Mouse (Mus musculus): ENCODE data around the gene Mapk11. TPM values are rescaled to one million over a fixed set of nuclear protein-coding genes. Genes with fewer than 3 reads are reported as not detected.

The Mapk11 gene
- polyA plus RNA-seq, 1 experiment from 2014 or later: 46.8 TPM

- Histone ChIP-seq H3K9ac (replicated peaks; ENCODE audit: low read depth, low read length) (no peak overlapping the region), H3K27ac (ENCODE audit: low read length) (peak overlapping the region; percentile 6; the same call in 1 of the 2 replicates), H3K4me3 (replicated peaks; ENCODE audit: low read length) (no peak overlapping the region), H3K4me2 (ENCODE audit: low read length) (no peak overlapping the region), H3K4me1 (replicated peaks; ENCODE audit: control insufficient read depth, insufficient read depth, low read length) (peaks cover 84% of the 10 kb centered on the region), H3K36me3 (ENCODE audit: control insufficient read depth, insufficient read depth) (no peaks in the 10 kb centered on the region), H3K27me3 (replicated peaks; ENCODE audit: control insufficient read depth, insufficient read depth, low read length) (no peaks in the 10 kb centered on the region), H3K9me3 (ENCODE audit: control insufficient read depth, low read length) (no peaks in the 10 kb centered on the region)
- WGBS: 50% methylated on average over 13 of the region's 13 CpGs
- no peak for ATAC-seq
Measured at GRCm38 (mm10) chr15:89175411-89176155, 26.2 kb upstream of the Mapk11 start.

- 33% methylated on average over 11 of the region's 11 CpGs for WGBS
- H3K27ac ChIP-seq (ENCODE audit: low read length): peak overlapping the region; percentile 46; the same call in 1 of the 2 replicates
Measured at GRCm38 (mm10) chr15:89174889-89175339, 25.5 kb upstream of the Mapk11 start.

DNA sequence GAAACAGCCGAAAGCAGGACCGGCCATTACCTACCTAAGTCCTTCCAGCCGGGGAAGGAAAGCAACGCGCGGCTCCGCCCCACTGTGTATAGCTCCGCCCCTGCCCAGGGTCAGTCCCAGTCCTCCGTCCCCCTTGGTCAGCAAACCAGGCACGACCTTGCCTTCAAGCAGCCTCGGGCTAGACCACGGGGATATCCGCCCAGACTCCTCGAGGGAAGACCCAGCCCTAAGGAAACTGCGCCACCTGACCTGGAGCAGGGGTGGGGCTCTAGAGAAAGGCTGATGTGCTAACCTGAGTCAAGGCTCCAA is 24.4 kb upstream of the Mapk11 start:
- ATAC-seq: 0 out of 2 replicates have a peak, but pooled peaks have one; percentile 9
- H3K9me3 ChIP-seq (ENCODE audit: control insufficient read depth, low read length): no peaks in the 10 kb centered on the region
- H3K9ac ChIP-seq (replicated peaks; ENCODE audit: low read depth, low read length): peak overlapping the region; percentile 87
- H3K4me3 ChIP-seq (replicated peaks; ENCODE audit: low read length): peak overlapping the region; percentile 61
- no peaks in the 10 kb centered on the region for H3K27me3 ChIP-seq (replicated peaks; ENCODE audit: control insufficient read depth, insufficient read depth, low read length)
- peak overlapping the region; percentile 98 for H3K4me2 ChIP-seq (ENCODE audit: low read length)
- H3K36me3 ChIP-seq (ENCODE audit: control insufficient read depth, insufficient read depth): no peaks in the 10 kb centered on the region
- H3K4me1 ChIP-seq (replicated peaks; ENCODE audit: control insufficient read depth, insufficient read depth, low read length): peaks cover 94% of the 10 kb centered on the region
- 4% methylated on average over 15 of the region's 15 CpGs for WGBS
- no peak overlapping the region for H3K27ac ChIP-seq (ENCODE audit: low read length)

More at GRCm38 (mm10) chr15:89174889-89175339, 25.5 kb upstream of the Mapk11 start:
- Histone ChIP-seq H3K4me3 (replicated peaks; ENCODE audit: low read length) (no peak overlapping the region), H3K36me3 (ENCODE audit: control insufficient read depth, insufficient read depth) (no peaks in the 10 kb centered on the region), H3K9me3 (ENCODE audit: control insufficient read depth, low read length) (no peaks in the 10 kb centered on the region), H3K27me3 (replicated peaks; ENCODE audit: control insufficient read depth, insufficient read depth, low read length) (no peaks in the 10 kb centered on the region), H3K4me1 (replicated peaks; ENCODE audit: control insufficient read depth, insufficient read depth, low read length) (peaks cover 91% of the 10 kb centered on the region), H3K4me2 (ENCODE audit: low read length) (peak overlapping the region; percentile 98), H3K9ac (replicated peaks; ENCODE audit: low read depth, low read length) (peak overlapping the region; percentile 8; the same call in 1 of the 2 replicates)
- ATAC-seq: 0 out of 2 replicates have a peak, but pooled peaks have one; percentile 17

DNA sequence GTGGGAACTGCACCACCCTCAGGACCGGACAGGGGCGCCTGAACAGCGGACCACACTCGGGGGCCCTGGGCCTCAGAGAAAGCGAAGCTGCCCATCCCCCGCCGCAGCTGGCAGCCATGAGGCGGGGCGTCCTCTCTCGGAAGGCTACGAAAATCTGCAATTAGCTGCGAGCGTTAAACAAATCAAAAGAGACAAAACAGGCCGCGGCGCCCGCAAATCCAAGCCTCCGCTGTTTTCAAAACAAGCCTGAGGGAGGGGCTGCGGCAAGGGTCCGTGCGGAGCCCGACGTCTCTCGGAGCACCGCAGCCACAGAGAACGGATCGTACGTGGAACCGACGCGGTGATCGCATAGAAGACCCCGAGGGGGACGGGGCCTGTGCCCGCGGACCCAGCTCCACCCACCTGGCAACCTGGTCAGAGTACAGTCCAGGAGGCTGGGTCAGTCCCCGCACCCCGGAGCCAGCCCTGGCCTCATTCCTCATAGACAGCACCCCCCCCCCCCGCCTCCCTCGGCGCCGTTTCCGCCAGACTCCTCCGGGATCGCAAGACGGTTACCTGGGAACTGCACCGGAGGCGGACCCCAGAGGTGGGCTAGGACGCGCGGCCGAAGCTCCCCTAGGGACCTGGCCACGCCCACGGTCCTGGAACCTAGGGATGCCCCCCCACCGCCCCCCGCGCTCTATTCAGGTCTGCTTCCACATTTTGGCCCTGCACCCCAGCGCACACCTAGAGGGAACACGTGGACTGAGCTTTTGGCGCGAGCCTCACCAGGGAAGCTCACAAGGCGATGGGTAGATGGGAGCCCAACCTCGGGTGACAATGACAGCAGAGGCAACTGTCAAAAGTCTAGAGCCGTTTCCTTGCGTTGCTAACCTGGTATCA is 23.8 kb upstream of the Mapk11 start:
- no peaks in the 10 kb centered on the region for H3K9me3 ChIP-seq (ENCODE audit: control insufficient read depth, low read length)
- peak overlapping the region; percentile 61 for H3K4me3 ChIP-seq (replicated peaks; ENCODE audit: low read length)
- H3K27ac ChIP-seq (ENCODE audit: low read length): peak overlapping the region; percentile 81
- peak overlapping the region; percentile 87 for H3K9ac ChIP-seq (replicated peaks; ENCODE audit: low read depth, low read length)
- peak overlapping the region; percentile 98 for H3K4me2 ChIP-seq (ENCODE audit: low read length)
- H3K4me1 ChIP-seq (replicated peaks; ENCODE audit: control insufficient read depth, insufficient read depth, low read length): peaks cover 89% of the 10 kb centered on the region
- H3K36me3 ChIP-seq (ENCODE audit: control insufficient read depth, insufficient read depth): no peaks in the 10 kb centered on the region
- WGBS: under 1% methylated on average over 58 of the region's 65 CpGs
- no peaks in the 10 kb centered on the region for H3K27me3 ChIP-seq (replicated peaks; ENCODE audit: control insufficient read depth, insufficient read depth, low read length)
- peak; percentile 48 for ATAC-seq

DNA sequence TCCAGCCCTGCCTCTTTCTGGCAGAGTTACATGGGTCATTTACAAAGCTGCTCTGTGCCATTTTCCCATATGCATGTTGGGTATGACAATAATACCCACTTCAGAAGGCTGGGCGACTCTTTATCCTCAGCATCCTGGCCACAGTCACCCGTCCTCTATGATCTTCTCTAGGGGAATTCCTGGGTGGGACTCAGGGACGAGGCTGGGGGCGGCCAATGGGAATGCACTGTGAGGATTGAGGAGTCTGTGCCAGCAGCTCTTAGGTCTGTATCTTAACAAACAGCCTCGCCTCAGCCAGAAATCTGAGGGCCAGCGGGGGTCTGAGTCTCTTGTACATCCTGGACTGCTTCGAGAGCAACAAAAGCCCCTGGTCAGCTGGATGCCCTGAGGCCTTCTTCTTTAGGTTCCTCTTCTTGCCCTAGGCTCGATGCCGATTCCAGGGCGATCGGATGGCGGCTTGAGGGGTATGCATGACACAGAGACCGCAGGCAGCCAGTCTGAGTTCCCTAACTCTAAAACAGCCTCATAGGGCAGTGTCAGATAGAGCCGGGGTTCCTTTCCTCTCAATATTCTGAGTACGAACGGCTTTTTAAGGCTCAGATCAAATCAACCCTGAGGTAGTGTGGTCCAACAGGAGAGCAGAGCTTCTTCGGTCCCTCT is 23.0 kb upstream of the Mapk11 start:
- peak overlapping the region; percentile 87 for H3K9ac ChIP-seq (replicated peaks; ENCODE audit: low read depth, low read length)
- no peaks in the 10 kb centered on the region for H3K9me3 ChIP-seq (ENCODE audit: control insufficient read depth, low read length)
- H3K4me1 ChIP-seq (replicated peaks; ENCODE audit: control insufficient read depth, insufficient read depth, low read length): peaks cover 81% of the 10 kb centered on the region
- H3K4me2 ChIP-seq (ENCODE audit: low read length): peak overlapping the region; percentile 98
- 21% methylated on average over 17 of the region's 17 CpGs for WGBS
- peak overlapping the region; percentile 81 for H3K27ac ChIP-seq (ENCODE audit: low read length)
- H3K4me3 ChIP-seq (replicated peaks; ENCODE audit: low read length): peak overlapping the region; percentile 61
- H3K36me3 ChIP-seq (ENCODE audit: control insufficient read depth, insufficient read depth): peaks cover 2% of the 10 kb centered on the region; the same call in 1 of the 2 replicates
- no peaks in the 10 kb centered on the region for H3K27me3 ChIP-seq (replicated peaks; ENCODE audit: control insufficient read depth, insufficient read depth, low read length)
- ATAC-seq: no peak

- no peak overlapping the region for H3K27ac ChIP-seq (ENCODE audit: low read length)
- peaks cover 10% of the 10 kb centered on the region for H3K36me3 ChIP-seq (ENCODE audit: control insufficient read depth, insufficient read depth)
- no peak overlapping the region for H3K9ac ChIP-seq (replicated peaks; ENCODE audit: low read depth, low read length)
- WGBS: 90% methylated on average over 5 of the region's 5 CpGs
- H3K4me1 ChIP-seq (replicated peaks; ENCODE audit: control insufficient read depth, insufficient read depth, low read length): peaks cover 73% of the 10 kb centered on the region
- no peaks in the 10 kb centered on the region for H3K9me3 ChIP-seq (ENCODE audit: control insufficient read depth, low read length)
- no peak for ATAC-seq
- no peak overlapping the region for H3K4me3 ChIP-seq (replicated peaks; ENCODE audit: low read length)
- no peak overlapping the region for H3K4me2 ChIP-seq (ENCODE audit: low read length)
- no peaks in the 10 kb centered on the region for H3K27me3 ChIP-seq (replicated peaks; ENCODE audit: control insufficient read depth, insufficient read depth, low read length)
Measured at GRCm38 (mm10) chr15:89171526-89172051, 22.2 kb upstream of the Mapk11 start.

DNA sequence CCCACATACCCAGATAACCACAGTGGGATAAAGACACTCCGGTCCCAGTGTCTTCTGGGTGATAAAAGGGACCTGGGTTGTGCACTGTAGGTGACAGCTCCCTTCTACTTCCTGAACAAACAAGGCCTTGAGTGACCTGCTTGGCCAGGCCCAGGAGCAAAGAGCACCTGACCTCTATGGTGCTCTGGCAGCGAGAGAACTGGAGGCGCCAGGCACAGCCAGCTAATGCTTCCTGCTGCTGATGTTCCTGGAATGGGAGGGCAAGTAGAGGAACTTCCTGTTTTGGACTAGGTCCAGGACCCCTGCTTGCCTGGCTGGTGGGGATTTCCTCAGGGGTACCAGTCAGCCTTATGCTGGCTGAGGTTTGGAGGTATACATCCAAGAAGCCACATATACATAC is 20.7 kb upstream of the Mapk11 start:
- H3K27me3 ChIP-seq (replicated peaks; ENCODE audit: control insufficient read depth, insufficient read depth, low read length): no peaks in the 10 kb centered on the region
- no peak for ATAC-seq
- H3K27ac ChIP-seq (ENCODE audit: low read length): 0 out of 2 replicates have a peak overlapping the region, but pooled peaks have one; percentile 41
- H3K4me3 ChIP-seq (replicated peaks; ENCODE audit: low read length): no peak overlapping the region
- peaks cover 25% of the 10 kb centered on the region for H3K36me3 ChIP-seq (ENCODE audit: control insufficient read depth, insufficient read depth)
- 68% methylated on average over 3 of the region's 3 CpGs for whole genome bisulfite sequencing
- peaks cover 58% of the 10 kb centered on the region for H3K4me1 ChIP-seq (replicated peaks; ENCODE audit: control insufficient read depth, insufficient read depth, low read length)
- H3K9me3 ChIP-seq (ENCODE audit: control insufficient read depth, low read length): no peaks in the 10 kb centered on the region
- no peak overlapping the region for H3K4me2 ChIP-seq (ENCODE audit: low read length)
- no peak overlapping the region for H3K9ac ChIP-seq (replicated peaks; ENCODE audit: low read depth, low read length)

- no peaks in the 10 kb centered on the region for H3K27me3 ChIP-seq (replicated peaks; ENCODE audit: control insufficient read depth, insufficient read depth, low read length)
- H3K9me3 ChIP-seq (ENCODE audit: control insufficient read depth, low read length): no peaks in the 10 kb centered on the region
- peaks cover 31% of the 10 kb centered on the region for H3K36me3 ChIP-seq (ENCODE audit: control insufficient read depth, insufficient read depth)
- H3K9ac ChIP-seq (replicated peaks; ENCODE audit: low read depth, low read length): peak overlapping the region; percentile 4; the same call in 1 of the 2 replicates
- 4% methylated on average over 10 of the region's 10 CpGs for WGBS
- ATAC-seq: peak; percentile 76
- no peak overlapping the region for H3K4me3 ChIP-seq (replicated peaks; ENCODE audit: low read length)
- H3K4me1 ChIP-seq (replicated peaks; ENCODE audit: control insufficient read depth, insufficient read depth, low read length): peaks cover 51% of the 10 kb centered on the region
- H3K4me2 ChIP-seq (ENCODE audit: low read length): no peak overlapping the region
- H3K27ac ChIP-seq (ENCODE audit: low read length): peak overlapping the region; percentile 41
Measured at GRCm38 (mm10) chr15:89169431-89169830, 20.0 kb upstream of the Mapk11 start.
